Mouse (Mus musculus): Measurements from ENCODE around the gene Zmynd10. TPM values are rescaled to one million over a fixed set of nuclear protein-coding genes. Genes with fewer than 3 reads are reported as not detected.

Gene Zmynd10
- polyA plus RNA-seq (2015; fragmentation: Nextera tagmentation; extraction: Ambion mirVana): 2.6 and 4.0 TPM in 2 replicates

GRCm38 (mm10) chr9:107547026-107547425 lies at the start of gene Zmynd10:
Gene Zmynd10, plus strand, starts transcription at chr9:107547298.
- H3K4me2 ChIP-seq: peak within 1 kb of the TSS; percentile 52
- peaks cover 42% of the 10 kb centered on the region for H3K27me3 ChIP-seq
- WGBS: 4% methylated on average over 20 of the region's 20 CpGs
- peak within 1 kb of the TSS; percentile 72 for H3K27ac ChIP-seq
- H3K36me3 ChIP-seq: peaks cover 20% of the 10 kb centered on the region
- H3K4me3 ChIP-seq: peak within 1 kb of the TSS; percentile 20; the same call in 1 of the 2 replicates
- no peaks in the 10 kb centered on the region for H3K9me3 ChIP-seq
- H3K4me1 ChIP-seq (replicated peaks): peaks cover 58% of the 10 kb centered on the region
- ATAC-seq (ENCODE audit: low FRiP score): peak; percentile 55
- H3K9ac ChIP-seq: peak within 1 kb of the TSS; percentile 49

DNA sequence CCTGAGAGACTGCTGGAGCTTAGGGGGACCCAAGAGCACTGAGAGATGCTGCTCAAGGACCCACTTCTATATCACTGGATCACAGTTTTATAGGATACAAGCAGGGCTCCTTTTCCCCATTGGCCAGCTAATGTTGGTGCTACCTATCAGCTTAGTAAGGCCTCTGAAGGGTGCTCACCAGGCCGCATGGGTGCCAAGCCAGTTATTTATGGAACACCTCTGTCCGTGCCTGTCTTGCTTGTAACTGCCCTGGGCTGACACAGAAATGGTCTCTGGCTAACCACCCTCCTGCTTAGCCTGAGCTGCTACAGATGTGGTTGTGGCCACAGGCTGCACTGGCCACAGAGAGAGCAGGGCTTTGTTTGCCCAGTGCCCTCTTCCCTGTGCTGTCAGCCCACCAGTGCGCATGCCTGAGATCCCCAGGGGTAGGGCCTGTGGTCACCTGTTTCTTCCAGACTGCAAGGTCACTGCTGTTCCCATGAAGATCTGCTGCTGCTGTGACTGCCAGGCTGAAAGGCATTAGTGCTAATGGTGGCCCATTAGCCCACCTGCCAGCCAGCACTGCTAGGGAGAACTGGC lies 46.3 kb upstream of the Zmynd10 start:
- ATAC-seq (ENCODE audit: low FRiP score): no peak
- Histone ChIP-seq H3K4me3 (no peak overlapping the region), H3K4me2 (no peak overlapping the region), H3K27me3 (no peaks in the 10 kb centered on the region), H3K27ac (peak overlapping the region; percentile 50; the same call in 1 of the 2 replicates), H3K4me1 (replicated peaks) (peaks cover 36% of the 10 kb centered on the region), H3K36me3 (peaks cover 12% of the 10 kb centered on the region), H3K9ac (peak overlapping the region; percentile 31; the same call in 1 of the 2 replicates), H3K9me3 (no peaks in the 10 kb centered on the region)
- WGBS: 83% methylated on average over 3 of the region's 3 CpGs

- 88% methylated on average over 12 of the region's 12 CpGs for WGBS
- no peak for ATAC-seq (ENCODE audit: low FRiP score)
- H3K27me3 ChIP-seq: no peaks in the 10 kb centered on the region
- H3K36me3 ChIP-seq: peaks cover 12% of the 10 kb centered on the region
- H3K4me3 ChIP-seq: no peak overlapping the region
- H3K9ac ChIP-seq: no peak overlapping the region
- H3K27ac ChIP-seq: peak overlapping the region; percentile 10; the same call in 1 of the 2 replicates
- H3K4me1 ChIP-seq (replicated peaks): peaks cover 51% of the 10 kb centered on the region
- H3K9me3 ChIP-seq: no peaks in the 10 kb centered on the region
- no peak overlapping the region for H3K4me2 ChIP-seq
Measured at GRCm38 (mm10) chr9:107502131-107502846, 44.8 kb upstream of the Zmynd10 start.

DNA sequence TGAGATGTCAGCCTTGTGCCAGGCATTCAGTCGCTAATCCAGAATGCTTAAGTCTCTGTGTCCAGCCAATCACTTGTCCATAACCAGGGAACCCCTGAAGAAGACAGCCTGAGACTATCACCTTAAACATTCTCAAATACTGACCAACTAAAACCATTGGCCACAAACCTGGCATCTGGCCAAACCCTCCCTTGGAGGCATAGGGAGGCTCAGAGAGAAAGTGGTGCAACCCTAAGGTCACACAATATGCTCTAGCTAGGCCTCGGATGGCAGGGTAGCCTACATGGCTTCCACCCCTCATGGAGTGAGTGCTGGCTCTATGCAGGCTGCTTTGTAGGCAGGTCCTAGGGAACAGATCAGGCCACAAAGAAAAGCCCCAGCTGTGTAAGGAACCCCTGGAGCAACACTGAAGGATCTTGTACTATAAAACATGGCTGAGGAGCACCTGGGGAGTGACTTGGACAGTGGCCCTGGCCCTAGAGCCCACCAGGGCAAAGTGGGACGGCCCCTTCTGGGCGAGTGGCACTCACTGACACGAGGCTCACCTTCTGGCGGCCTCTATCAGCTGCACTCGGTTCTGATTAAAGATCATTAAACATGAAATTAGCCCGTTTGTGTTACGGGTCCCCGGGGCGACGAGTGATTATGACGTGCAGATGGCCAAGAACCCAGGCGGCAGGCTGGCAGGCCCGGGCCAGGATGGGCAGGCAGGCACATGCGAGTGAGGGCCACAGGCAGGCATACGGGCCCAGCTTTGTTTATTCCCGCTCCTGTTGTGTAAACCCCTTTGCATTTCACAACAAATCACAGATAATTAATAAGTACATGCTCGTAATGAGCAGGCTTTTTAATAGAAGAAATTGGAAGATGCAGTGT lies 42.2 kb upstream of the Zmynd10 start:
- H3K4me3 ChIP-seq: no peak overlapping the region
- no peaks in the 10 kb centered on the region; the same call in none of the 2 replicates for H3K36me3 ChIP-seq
- H3K9me3 ChIP-seq: no peaks in the 10 kb centered on the region
- 0 out of 2 replicates have a peak overlapping the region, but pooled peaks have one; percentile 20 for H3K9ac ChIP-seq
- no peaks in the 10 kb centered on the region for H3K27me3 ChIP-seq
- H3K27ac ChIP-seq: peak overlapping the region; percentile 89
- WGBS: 49% methylated on average over 19 of the region's 19 CpGs
- peak; percentile 34; the same call in 1 of the 2 replicates for ATAC-seq (ENCODE audit: low FRiP score)
- peaks cover 77% of the 10 kb centered on the region for H3K4me1 ChIP-seq (replicated peaks)
- no peak overlapping the region for H3K4me2 ChIP-seq

- H3K4me1 ChIP-seq (replicated peaks): peaks cover 100% of the 10 kb centered on the region
- WGBS: 48% methylated on average over 10 of the region's 10 CpGs
- no peak overlapping the region for H3K4me2 ChIP-seq
- H3K27me3 ChIP-seq: no peaks in the 10 kb centered on the region
- 0 out of 2 replicates have a peak overlapping the region, but pooled peaks have one; percentile 35 for H3K9ac ChIP-seq
- no peak for ATAC-seq (ENCODE audit: low FRiP score)
- no peaks in the 10 kb centered on the region for H3K9me3 ChIP-seq
- H3K4me3 ChIP-seq: no peak overlapping the region
- H3K27ac ChIP-seq: peak overlapping the region; percentile 89
- no peaks in the 10 kb centered on the region; the same call in 1 of the 2 replicates for H3K36me3 ChIP-seq
Measured at GRCm38 (mm10) chr9:107508266-107508665, 38.8 kb upstream of the Zmynd10 start.

DNA sequence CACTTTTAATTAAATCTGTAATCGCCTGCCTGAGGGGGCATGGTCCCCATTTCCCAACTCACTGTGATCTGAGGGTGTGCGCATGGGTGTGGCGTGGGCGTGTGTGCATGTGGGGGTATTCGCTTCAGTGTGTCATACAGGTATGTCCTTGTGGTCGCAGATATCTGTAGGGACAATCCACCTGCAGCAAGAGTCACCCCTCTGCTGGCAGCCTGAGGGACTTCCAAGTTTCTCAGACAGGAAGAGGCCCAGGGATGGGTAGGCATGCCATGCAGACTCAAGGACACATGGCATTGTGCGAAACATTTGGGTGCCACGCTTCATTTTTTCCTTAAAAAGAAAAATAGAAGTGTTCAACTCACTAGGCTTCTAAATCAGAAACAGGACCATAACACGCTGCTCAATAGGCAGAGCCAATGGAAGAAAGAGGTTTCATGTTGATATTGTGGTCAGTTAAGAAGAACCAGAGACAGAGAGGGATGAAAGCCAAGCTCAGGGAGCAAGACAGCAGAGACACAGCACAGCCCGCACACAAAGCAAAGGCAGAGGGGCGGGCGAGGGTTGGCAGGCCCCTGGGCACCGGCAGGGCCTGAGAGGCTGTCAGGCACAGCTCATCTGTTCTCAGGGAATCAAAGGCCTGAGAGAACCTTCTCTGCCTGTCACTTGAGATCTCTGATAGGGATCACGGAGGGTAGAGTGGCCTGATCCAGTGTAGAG lies 36.6 kb upstream of the Zmynd10 start:
- WGBS: 75% methylated on average over 14 of the region's 14 CpGs
- H3K9me3 ChIP-seq: no peaks in the 10 kb centered on the region
- ATAC-seq (ENCODE audit: low FRiP score): no peak

DNA sequence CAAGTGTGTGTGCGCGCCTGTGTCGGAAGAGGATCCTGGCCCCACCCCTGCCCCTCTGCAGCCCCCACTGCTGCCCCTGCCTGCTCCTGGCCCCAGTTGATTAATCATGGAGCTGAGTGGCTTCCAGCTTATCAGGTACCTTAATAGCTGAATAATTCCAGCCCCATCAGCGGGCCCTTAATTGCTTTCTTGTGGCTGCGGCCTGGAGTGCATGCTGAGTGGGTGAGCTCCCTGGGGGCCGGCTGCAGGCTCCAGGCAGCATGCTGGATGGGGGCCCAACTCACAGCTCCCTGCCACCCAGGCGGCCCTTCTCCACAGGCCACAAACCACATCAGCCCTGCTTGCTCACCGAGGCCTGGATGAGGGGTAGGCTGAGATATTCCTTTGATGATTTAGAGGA lies 35.7 kb upstream of the Zmynd10 start:
- no peak for ATAC-seq (ENCODE audit: low FRiP score)
- peak overlapping the region; percentile 89 for H3K27ac ChIP-seq
- H3K4me2 ChIP-seq: no peak overlapping the region
- H3K27me3 ChIP-seq: no peaks in the 10 kb centered on the region
- H3K4me1 ChIP-seq (replicated peaks): peaks cover 81% of the 10 kb centered on the region
- H3K4me3 ChIP-seq: no peak overlapping the region
- no peaks in the 10 kb centered on the region; the same call in none of the 2 replicates for H3K36me3 ChIP-seq
- no peaks in the 10 kb centered on the region for H3K9me3 ChIP-seq
- WGBS: 44% methylated on average over 8 of the region's 8 CpGs
- H3K9ac ChIP-seq: peak overlapping the region; percentile 20; the same call in 1 of the 2 replicates

More for the DNA sequence above, 36.6 kb upstream of the Zmynd10 start:
- H3K4me3 ChIP-seq: no peak overlapping the region
- peak overlapping the region; percentile 89 for H3K27ac ChIP-seq
- no peaks in the 10 kb centered on the region; the same call in none of the 2 replicates for H3K36me3 ChIP-seq
- no peaks in the 10 kb centered on the region for H3K27me3 ChIP-seq
- H3K9ac ChIP-seq: peak overlapping the region; percentile 13
- no peak overlapping the region for H3K4me2 ChIP-seq
- H3K4me1 ChIP-seq (replicated peaks): peaks cover 90% of the 10 kb centered on the region

- no peak overlapping the region for H3K4me3 ChIP-seq
- H3K9ac ChIP-seq: no peak overlapping the region
- ATAC-seq (ENCODE audit: low FRiP score): no peak
- no peak overlapping the region for H3K4me2 ChIP-seq
- peaks cover 72% of the 10 kb centered on the region for H3K4me1 ChIP-seq (replicated peaks)
- peaks cover 5% of the 10 kb centered on the region for H3K36me3 ChIP-seq
- H3K9me3 ChIP-seq: no peaks in the 10 kb centered on the region
- no peaks in the 10 kb centered on the region for H3K27me3 ChIP-seq
- 31% methylated on average over 16 of the region's 16 CpGs for WGBS
- peak overlapping the region; percentile 89 for H3K27ac ChIP-seq
Measured at GRCm38 (mm10) chr9:107512326-107512725, 34.8 kb upstream of the Zmynd10 start.

DNA sequence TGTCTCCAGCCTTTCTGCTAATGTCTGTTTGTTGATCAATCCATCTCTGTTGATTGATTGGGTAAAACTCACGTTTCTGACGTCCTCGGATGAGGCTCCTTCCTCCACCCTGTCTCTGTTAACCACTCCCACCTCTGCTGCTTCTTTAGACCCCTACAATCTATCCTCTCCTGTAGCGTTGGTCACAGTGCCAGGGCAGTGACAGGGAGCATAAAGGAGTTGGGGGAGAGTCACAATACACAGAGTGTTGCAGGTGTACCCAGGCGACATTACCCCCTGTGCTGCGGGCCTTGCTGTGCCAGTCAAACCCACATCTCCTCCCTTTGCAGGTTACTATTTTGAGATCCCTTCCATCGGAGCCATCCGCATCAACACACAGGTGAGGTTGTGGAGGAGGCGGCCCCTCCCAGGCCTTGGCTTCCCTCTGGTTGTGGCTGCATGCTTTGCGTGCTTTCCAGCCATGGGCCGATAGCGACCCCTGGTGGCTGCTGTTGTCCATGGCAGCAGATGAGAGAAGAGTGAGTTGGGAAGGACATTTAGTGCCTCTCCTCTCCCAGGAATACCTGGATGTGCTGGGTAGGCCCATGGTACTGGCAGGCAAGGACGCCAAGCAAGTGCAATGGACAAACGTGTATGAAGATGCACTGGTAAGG lies 32.7 kb upstream of the Zmynd10 start:
- H3K4me3 ChIP-seq: no peak overlapping the region
- peak overlapping the region; percentile 89 for H3K27ac ChIP-seq
- H3K9ac ChIP-seq: peak overlapping the region; percentile 51
- WGBS: 16% methylated on average over 14 of the region's 14 CpGs
- H3K4me2 ChIP-seq: no peak overlapping the region
- H3K4me1 ChIP-seq (replicated peaks): peaks cover 51% of the 10 kb centered on the region
- 0 out of 2 replicates have a peak, but pooled peaks cover 3% of the 10 kb centered on the region for H3K27me3 ChIP-seq
- H3K9me3 ChIP-seq: no peaks in the 10 kb centered on the region
- 0 out of 2 replicates have a peak, but pooled peaks have one; percentile 34 for ATAC-seq (ENCODE audit: low FRiP score)
- H3K36me3 ChIP-seq: peaks cover 18% of the 10 kb centered on the region

DNA sequence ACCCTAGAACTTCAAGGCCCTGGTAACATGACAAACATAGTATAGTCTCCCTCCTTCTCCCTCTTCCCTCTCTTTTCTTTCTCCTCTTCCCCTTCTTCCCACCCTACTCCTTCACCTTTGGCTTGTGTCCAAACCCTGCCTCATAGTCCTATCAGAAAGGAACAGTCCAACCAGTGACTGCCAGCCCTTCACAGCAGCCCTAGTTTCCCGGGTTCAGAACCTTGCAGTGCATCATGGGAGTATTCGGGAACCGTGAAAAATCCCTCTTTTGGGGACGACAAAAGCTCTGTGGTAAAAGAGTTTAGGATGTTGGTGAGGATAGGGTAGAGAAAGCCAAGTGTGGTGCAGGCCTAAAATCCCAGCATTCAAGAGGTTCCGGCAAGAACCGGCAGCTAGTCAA lies 26.8 kb upstream of the Zmynd10 start:
- peaks cover 22% of the 10 kb centered on the region for H3K27me3 ChIP-seq
- peak overlapping the region; percentile 9; the same call in 1 of the 2 replicates for H3K27ac ChIP-seq
- peaks cover 28% of the 10 kb centered on the region for H3K4me1 ChIP-seq (replicated peaks)
- no peak overlapping the region for H3K4me3 ChIP-seq
- no peak overlapping the region for H3K9ac ChIP-seq
- no peaks in the 10 kb centered on the region for H3K9me3 ChIP-seq
- WGBS: 36% methylated on average over 6 of the region's 6 CpGs
- H3K4me2 ChIP-seq: no peak overlapping the region
- peaks cover 35% of the 10 kb centered on the region for H3K36me3 ChIP-seq
- no peak for ATAC-seq (ENCODE audit: low FRiP score)

DNA sequence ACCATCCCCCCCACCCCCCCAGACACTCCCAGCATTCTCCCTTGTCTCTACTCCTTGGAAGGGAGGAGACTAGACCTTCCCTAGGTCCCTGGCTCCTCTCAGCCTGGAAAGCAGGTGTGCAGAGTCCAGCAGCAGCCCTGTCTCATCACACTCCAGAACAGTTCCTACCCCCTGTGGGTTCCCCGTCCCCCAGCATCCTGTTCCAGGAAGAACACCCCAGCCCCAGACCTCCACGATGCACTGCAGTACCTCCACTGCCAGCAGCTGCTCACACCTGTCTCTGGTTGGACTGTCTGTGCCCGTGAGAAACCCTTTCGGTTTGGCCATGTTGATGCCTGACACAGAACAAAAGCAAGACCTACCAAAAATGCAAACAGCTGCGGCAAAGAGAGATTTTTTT lies 25.9 kb upstream of the Zmynd10 start:
- 0 out of 2 replicates have a peak overlapping the region, but pooled peaks have one; percentile 9 for H3K27ac ChIP-seq
- H3K4me1 ChIP-seq (replicated peaks): peaks cover 29% of the 10 kb centered on the region
- H3K9ac ChIP-seq: 0 out of 2 replicates have a peak overlapping the region, but pooled peaks have one; percentile 53
- H3K4me3 ChIP-seq: no peak overlapping the region
- WGBS: 62% methylated on average over 5 of the region's 5 CpGs
- H3K27me3 ChIP-seq: peaks cover 31% of the 10 kb centered on the region
- peaks cover 43% of the 10 kb centered on the region for H3K36me3 ChIP-seq
- no peaks in the 10 kb centered on the region for H3K9me3 ChIP-seq
- ATAC-seq (ENCODE audit: low FRiP score): no peak
- H3K4me2 ChIP-seq: no peak overlapping the region
